Mouse (Mus musculus): Measurements from ENCODE around the gene Nemf.

The Nemf gene

DNA sequence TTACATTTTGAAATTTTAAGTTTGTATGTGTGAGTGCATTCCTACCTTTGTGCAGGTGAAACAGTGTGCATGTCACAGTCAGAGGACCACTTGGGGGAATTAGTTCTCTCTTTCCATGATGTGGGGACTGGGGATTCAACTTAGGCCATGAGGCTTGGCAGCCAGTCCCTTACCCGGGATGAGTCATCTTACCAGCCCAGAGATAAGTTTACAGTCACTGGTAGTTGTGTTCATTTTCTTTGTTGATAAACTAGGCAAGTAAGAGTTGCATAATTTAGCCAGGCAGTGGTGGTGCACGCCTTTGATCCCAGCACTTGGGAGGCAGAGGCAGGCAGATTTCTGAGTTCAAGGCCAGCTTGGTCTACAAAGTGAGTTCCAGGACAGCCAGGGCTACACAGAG, 52.9 kb downstream of the Nemf start:
- no peak for DNase-seq (ENCODE audit: low read depth, low spot score)

DNA sequence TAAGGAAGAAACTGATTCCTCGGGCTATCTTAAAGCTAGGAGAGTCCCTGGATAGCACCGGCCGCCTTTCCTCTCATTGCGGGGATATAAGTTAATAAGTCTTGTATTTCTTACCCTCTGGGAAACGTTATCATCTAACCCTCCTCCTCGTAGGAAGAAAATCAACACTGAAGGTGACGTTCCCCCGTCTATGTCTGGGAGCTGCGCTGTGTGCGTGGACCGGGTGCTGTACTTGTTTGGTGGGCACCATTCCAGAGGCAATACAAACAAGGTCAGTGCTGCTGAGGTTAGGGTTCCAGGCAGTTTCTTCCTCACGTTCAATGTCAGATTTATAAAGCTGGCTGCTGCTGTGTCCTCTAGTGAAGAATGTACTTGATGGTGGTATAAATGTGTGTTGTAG, 54.8 kb downstream of the Nemf start:
- no peak for DNase-seq (ENCODE audit: low read depth, low spot score)

DNA sequence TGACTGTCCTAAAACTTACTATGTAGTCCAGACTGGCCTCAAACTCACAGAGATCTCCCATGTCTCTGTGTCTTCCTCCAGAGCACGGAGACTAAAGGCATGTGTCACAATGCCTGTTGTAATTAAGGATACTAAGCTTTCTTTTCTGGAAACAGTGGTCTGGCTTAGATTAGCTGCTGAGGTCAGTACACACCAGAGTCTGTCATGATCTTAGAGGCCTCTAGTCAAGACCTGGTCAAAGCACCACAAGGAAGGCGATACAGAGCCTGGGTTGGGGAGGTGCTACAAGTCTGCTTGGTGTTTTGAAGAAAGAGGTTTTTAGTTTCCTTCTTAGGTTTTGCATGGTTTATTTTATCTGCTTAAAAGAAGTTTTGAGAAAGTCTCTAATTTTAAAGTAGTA, 56.6 kb downstream of the Nemf start:
- no peak for DNase-seq (ENCODE audit: low read depth, low spot score)

DNA sequence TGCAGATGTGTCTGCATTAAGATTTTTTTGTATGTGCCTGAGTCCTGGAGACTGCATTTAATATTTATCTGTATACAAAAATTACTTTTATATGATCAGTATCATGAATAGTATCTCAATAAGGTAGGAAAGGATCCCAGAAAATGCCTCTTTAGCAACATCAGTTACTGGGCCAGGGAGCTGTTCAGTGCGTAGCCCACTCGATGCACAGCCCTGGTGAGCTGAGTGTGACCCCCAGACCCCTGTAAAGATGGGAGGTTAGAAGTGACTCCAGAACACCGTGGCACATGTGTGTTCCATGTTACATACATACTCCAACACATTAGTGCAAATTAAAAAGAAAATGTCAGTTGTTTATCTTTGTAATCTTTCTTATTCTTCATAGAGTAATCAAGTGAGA, 57.1 kb downstream of the Nemf start:
- no peak for DNase-seq (ENCODE audit: low read depth, low spot score)

DNA sequence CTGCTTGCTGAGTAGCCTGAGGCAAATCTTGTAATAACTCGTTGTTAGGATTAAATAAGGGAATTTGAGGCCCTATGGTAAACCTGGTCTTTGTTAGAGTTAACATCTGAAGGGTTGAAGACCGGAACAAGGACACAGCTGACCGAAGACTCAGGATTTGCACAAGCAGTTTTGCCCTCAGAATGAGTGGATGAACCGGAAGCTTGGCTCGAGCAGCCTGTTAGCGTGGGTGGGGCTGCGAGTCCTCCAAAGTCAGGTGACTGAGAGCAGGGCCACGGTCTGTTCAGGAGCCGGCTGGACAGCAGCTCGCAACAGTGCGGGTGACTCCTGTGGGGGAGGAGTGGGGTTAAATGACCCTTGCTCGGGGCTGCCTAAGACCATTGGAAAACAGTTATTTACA, 57.7 kb downstream of the Nemf start:
- no peak for DNase-seq (ENCODE audit: low read depth, low spot score)

DNA sequence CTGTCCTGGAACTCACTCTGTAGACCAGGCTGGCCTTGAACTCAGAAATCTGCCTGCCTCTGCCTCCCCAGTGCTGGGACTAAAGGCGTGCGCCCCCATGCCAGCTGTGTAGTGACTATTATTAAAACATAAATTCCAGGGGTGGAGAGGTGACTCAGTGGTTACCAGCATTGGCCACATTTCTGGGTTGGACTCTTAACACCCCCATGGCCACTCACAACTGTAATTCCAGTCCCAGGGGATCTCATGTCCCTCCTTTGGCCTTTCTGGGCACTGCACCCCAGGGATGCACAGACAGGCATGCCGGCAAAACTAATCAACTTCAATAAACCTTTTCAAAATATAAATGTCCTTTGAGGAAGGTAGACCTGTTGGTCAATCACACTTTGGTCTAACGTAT, 58.7 kb downstream of the Nemf start:
- DNase-seq (ENCODE audit: low read depth, low spot score) = no peak

DNA sequence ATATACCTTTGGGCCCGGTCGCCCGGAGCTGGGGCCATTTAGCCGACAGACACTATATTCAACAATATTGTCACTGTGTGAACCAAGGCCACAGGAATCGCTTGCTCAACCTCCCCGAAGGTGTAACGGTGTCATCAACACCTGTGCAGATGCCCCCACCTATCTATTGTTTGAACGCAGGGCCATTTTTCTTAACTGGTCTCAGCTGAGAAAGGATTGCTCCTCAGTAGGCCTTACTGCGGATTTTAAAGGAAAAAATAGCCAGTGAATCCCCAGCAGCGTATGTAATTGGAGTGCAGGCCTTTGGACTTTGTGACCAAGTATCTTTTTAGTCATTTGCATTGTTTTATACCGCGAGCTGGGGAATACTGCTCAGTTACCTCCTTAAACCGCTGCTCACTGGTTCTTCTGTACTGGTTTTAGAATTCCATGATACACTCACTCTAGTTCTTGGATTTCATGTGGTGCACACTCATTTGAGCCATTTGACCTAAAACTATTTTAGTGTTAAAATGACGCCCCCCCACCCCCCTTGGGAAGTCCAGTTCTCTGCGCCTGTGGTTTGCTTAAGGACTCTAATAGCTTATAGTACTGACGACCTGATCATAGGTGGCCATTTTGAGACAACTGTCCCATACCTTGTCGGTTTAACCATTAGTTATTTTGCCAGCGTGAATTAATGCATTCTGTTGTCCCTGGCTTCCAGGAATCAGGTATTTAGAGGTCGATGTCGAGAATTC, 59.4 kb downstream of the Nemf start:
- DNase-seq (ENCODE audit: low read depth, low spot score) = no peak

DNA sequence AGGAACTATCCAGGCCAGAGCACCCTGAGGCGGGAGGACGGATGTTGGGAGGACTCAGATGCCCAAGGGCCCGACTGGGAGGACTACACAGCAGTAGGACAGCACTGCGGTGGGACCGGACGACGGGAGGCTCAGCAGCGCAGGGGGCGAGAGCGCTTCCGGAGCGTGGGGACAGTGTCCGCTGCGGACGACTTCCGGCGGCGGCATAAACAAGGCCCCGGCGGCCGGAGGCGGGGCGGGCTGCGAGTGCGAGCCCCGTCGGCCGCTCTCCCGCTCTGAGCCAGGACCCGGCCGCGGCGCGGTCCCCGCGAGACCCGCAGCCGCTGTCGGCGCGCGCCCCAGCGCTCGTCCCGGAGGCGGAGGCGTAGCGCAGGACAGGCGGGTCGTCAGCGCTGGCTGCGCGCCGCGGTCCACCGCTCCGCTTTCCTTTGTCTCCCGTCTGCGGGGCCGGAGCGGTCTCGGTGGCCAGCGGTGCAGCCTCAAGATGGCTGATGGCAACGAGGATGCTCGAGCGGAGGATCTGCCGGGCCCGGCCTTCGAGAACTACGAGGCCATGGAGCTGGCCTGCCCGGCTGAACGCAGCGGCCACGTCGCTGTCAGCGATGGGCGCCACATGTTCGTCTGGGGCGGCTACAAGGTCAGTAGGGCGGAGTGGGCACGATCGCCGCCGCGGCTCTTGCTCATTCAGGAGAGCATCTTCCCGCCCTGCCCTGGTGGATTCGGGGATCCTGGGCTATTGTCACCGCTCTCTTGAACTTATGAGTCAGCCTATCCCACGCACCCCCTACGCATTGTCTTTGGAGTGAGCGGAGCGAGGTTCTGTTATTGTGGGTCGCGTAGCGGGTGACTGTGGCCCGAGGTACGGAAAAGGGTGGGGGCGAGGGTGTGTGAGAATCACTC, 60.2 kb downstream of the Nemf start, which contains the start of gene Klhdc2:
Klhdc2 (plus strand) TSS at position 171 of the 900 bp plus-strand sequence.
- DNase-seq (ENCODE audit: low read depth, low spot score) = peak; percentile 79

DNA sequence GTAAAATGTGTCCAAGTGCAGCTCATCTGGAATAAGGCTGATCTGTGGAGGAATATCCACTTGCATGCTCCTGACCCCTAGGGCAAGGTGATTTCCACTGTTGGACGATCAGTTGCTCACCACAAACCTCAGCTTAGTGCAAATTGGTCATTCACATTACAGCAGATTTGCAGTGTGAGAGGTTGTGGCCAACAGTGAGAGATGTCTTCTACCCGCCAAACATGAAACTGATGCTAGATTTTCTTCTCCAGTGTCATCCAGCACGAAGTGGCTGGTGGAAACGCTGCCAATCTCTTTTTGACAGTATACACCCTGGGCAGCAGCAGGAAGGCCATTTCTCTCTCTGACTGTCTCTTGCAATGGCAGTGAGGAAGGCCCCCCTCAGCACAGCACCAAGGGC, 61.3 kb downstream of the Nemf start:
- DNase-seq (ENCODE audit: low read depth, low spot score) = peak; percentile 23

DNA sequence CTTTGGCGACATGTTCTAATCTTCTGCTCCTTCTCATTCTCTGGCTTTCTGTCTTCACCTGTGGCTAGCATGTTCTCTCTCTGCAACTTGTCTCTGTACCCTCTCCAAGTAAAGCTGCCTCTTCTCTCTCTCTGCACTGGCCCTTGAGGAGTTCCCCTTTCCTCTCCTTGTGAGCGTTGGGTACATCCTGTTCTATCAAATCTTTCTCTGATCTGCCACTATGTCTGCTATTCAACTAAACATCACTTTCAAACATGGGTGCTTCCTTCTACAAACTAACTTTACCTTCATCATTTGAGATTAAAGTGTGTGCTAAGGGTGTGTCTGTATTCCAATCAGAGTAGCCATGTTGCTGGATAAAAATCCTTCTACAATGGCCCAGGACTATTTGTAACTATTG, 62.0 kb downstream of the Nemf start:
- DNase-seq (ENCODE audit: low read depth, low spot score) = peak; percentile 52

DNA sequence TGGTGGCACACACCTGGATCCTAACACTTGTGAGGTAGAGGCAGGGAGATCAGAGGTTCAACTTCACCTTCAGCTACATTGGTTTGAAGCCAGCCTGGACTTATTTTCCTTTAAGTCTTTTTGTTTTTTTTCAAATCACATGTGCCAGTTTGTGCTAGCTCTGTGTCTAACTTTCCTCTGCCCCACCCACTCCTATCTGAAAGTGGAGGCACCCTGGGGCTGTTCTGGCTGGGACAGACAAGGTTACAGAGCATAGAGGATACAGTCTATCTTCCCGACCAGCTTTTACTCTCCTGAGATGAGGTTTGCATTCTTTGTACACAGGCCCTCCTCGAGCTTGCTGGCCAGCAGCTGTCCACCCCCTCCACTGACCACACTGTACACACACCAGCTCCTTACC, 63.1 kb downstream of the Nemf start:
- DNase-seq (ENCODE audit: low read depth, low spot score) = peak; percentile 14

DNA sequence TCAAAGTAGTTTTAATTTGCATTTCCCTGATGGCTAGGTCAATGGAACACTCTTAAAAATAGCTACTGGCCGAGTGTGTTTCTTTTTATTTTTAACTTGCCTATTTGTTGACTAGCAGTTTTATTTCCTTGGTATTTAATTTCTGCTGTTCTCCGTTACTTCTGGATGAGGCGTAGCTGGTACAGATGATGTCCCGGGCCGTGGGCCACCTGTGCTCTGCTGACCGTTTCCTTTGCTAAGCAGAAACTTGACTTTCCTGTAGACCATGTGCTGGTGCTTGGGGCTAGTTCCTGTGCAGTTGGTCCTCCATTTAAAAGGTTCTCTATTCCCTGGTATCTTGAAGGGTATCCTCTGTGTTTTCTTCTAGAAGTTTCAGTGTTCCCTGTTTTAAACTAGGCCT, 64.6 kb downstream of the Nemf start:
- DNase-seq (ENCODE audit: low read depth, low spot score) = no peak

DNA sequence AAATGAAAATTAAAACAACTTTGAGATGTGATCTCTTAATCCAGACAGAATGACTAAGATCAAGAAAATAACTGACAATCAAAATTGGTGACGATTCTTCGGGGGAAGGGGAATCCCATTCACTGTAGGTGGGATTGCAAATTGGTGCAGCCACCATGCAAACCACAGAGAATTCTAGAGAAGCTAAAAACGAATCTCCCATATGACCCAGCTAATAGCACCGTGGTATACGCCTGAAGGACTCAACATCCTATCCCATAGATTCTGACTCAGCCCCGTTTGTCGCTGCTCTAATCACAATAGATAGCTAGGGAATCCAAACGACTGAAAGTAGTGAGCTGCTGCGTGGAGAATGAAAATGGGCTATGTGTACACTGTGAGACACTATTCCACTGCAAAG, 68.3 kb downstream of the Nemf start:
- DNase-seq (ENCODE audit: low read depth, low spot score) = no peak

DNA sequence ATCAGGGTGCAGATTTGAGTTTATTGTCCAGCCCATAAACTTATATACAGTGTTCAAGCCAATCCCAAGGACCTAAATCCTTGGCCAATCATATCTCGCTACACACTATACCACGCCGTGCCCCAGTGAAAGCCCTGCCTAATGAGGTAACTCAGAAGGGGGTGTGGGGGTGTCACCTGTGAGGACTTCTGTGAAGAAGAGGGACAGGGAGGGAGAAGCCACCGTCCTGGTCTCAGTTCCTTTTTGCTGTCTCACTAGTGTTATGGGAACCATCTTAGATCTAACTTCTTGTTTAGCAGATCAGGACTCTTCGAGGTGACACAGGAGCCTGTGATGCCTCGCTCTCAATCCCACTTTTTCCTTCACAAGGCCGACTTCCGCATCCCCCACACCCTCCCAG, 69.4 kb downstream of the Nemf start:
- DNase-seq (ENCODE audit: low read depth, low spot score) = no peak

DNA sequence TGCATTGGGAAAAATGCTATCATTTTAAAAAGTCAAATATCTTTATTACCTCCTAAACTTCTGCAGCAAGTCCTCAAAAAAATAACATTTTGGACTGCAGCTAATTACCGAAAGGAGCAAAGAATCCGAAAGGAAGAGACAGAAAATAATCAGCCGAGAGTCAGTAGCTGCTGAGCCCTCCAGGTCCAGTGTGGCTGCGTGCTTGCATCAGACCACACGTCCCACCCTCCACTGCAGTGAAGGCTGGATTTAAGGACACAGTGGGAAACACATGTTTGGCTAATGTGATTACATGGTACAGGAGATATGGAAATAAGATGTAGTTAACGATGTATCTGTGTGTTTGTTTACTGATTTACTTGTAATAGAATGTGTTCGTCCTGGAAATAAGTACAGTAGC, 73.8 kb downstream of the Nemf start:
- no peak for DNase-seq (ENCODE audit: low read depth, low spot score)

DNA sequence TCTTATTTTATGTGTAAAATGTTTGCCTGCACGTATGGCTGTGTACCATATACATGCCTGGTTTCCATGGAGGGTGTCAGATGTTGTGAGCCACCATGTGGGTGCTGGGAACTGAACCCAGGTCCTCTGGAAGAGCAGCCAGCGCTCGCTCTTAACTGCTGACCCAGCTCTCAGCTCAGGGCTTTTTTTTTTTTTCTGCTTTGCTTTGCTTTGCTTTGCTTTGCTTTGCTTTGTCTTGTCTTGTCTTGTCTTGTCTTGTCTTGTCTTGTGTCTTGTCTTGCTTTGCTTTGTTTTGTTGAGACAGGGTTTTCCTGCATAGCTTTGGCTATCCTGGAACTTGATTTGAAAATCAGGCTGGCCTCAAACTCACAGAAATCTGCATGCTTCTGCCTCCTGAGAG, 76.0 kb downstream of the Nemf start:
- DNase-seq (ENCODE audit: low read depth, low spot score) = no peak

DNA sequence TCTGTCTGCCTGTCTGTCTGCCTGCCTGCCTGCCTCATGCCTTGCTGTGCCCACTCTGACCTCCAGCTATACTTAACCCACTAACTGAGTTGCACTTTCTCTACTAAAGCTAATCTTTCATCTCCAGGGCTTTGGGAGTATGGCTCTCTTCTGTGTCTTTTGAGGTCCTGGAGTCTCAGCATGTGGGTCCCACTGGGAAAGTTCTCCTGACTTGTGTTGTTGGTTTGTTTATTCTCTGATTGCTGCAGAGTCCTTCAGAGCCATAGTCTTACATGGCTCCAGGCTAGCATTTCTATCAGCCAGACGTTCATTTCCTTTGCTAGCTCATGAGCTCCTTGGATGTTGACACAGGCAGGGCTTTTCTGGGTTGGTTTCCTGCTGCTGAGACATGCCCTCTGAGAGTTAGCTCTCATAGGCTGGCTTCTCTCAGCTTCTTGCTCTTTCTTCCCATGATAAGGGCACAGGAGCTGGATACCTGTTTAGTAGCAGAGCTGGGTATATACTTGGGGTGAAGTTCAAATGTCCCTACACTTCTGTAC, 77.0 kb downstream of the Nemf start:
- no peak for DNase-seq (ENCODE audit: low read depth, low spot score)

DNA sequence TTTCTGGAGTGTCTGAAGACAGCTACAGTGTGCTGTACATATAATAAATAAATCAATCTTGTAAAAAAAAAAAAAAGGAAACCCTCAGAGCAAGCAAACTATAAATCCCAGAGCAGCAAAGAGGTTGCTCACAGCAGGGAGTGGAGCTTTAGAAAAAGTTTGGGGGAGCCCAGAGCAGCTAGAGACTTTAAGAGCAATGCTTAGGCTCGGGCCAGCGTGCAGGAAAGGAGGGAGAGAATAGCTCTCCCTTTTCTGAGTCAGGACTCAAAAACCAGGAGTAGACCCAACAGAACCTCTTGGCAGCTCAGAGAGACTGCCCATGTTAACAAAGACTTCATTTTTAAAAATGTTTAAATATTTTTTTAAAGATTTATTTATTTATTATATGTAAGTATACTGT, 88.0 kb downstream of the Nemf start:
- DNase-seq (ENCODE audit: low read depth, low spot score) = no peak

DNA sequence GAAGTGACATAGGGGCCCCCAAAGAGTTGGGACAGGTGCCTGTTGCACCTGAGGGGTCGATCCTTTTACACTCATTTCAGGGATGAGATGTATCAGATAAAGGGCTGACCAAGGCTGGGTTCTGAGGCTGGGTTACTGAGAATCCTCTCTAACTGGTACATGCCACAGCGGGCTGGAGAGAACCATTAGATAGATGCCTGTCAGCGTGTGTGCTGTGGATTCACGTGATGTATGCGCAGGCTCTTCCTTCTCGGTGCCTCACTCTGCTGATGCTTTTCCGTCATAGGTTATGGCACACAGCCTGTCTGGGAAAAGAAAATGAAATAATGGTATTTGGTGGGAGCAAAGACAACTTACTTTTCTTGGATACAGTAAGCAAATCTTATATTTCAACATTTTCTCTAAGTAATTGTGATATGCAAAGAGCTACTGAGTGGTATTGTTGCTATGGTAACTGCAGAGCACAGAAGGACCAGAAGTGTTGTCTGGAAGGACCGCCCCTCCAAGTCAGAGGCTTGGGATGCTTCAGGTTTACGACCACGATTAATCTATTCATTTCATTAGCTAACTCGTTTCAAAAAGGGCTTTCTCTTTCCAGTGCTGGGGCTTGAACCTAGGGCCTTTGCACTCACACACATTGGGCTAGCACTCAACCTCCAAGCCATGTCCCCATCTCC, 88.9 kb downstream of the Nemf start:
- no peak for DNase-seq (ENCODE audit: low read depth, low spot score)

DNA sequence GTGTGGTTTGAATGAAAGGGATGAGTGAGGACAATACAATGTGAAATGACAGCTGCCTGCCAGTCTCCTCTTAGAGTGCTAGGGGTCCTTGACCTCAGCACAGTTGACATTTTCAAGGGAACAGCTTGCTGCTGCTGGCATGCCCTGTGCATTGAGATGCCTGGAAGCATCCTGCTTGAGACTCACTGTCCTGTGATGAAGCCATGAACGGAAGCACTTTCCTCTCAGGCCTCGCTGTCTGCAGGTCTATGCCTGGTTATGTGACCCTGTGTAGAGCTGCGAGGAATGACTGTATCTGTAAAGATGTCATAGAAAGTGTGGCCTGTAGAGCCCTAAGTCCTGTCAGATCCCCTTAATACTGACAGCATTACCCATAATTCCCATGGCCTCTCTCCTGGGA, 91.9 kb downstream of the Nemf start:
- DNase-seq (ENCODE audit: low read depth, low spot score) = no peak

DNA sequence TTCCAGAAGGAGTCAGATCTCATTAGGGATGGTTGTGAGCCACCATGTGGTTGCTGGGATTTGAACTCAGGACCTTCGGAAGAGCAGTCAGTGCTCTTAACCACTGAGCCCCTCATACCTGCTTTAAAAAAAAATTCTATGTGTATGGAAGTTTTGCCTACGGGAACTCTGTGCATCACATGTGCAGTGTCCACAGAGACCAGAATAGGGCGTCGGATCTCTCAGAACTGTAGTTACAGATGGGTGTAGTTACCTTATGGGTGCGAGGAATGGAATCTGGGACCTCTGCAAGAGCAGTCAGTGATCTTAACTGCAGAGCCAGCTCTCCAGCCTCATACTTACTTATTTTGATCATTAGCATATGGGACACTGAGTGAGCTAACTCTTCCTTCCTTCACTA, 94.7 kb downstream of the Nemf start:
- no peak for DNase-seq (ENCODE audit: low read depth, low spot score)

All from CD4-positive helper T cell, adult 2 months (primary cell).